Mouse (Mus musculus) megakaryocyte, adult 5-6 weeks (primary cell): ENCODE measurements at regions not wholly inside any gene's neighbourhood (a gene's known extent, or its start where the extent isn't known, plus 50 kb on each side); places are given as distances from the start of the nearest gene placed in this dataset.
A peak's percentile ranks its signal among the peaks of the same experiment; 100 is the strongest.

ENCODE experiments used
- ATAC-seq: 2 replicates; pipeline ENCODE4 v1.8.0; 2016; ENCODE audit warnings: mild to moderate bottlenecking, inconsistent platforms; ENCODE audit not compliant: poor library complexity, severe bottlenecking

GRCm38 (mm10) chrX:136321692-136322091 lies 51.6 kb downstream of the Bex3 start:
- ATAC-seq, result peak; percentile 56; the same call in 1 of the 2 replicates

DNA sequence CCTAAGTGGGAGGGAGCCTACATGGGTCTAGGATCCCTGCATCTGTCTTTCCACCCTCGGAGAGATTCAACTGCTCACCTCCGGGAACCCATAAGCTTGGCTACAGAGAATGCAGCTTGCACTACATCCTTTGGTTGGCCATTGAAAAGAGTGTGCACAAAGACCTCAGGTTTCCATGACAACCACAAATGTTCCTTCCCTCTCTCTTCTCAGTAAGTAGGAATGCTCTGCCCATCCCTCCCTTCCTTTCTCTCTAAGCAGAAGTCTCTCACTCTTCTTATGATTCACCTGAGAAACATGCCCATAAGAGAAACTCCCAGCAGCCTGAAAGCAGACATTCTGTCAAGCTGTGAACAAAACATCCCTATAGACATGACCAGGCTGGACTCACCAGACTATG lies 95.8 kb downstream of the Bex3 start:
- no peak for ATAC-seq
